9 mouse cellular contexts compared by ENCODE assay signal in genomic region chr1:37719761-37720640, GRCm38 (mm10). TPM values are rescaled to one million over a fixed set of nuclear protein-coding genes. Genes with fewer than 3 reads are reported as not detected.
DNase-seq lines count a peak whose midpoint lies in the region; ATAC-seq and TF ChIP-seq lines count a peak whose summit lies in the region.
"Had no signal": no experiment of that assay in that cellular context is flagged by ENCODE, and none has a peak within 500 bp of the region (broad histone marks: within the 10 kb centered on the region; RNA-seq: fewer than 3 reads in every experiment).

Gene 2010300C02Rik (minus strand): TSS chr1:37720085.

- H3K27me3 ChIP-seq in kidney, embryonic 15.5 days, result peaks cover 21% of the 10 kb centered on the region
- peaks cover 10% of the 10 kb centered on the region for H3K27me3 ChIP-seq in limb, embryonic 15.5 days
- no peaks in the 10 kb centered on the region for H3K27me3 ChIP-seq in midbrain, embryonic 14.5 days (ENCODE audit: control insufficient read depth, insufficient read depth, low read length)
- H3K27me3 ChIP-seq in stomach, embryonic 16.5 days (ENCODE audit: control insufficient read depth, insufficient read depth, low read length), result no peaks in the 10 kb centered on the region; the same call in 1 of the 2 replicates

- H3K4me2 ChIP-seq in kidney, embryonic 15.5 days, result peak within 1 kb of the TSS; percentile 96
- H3K4me2 ChIP-seq in limb, embryonic 15.5 days, result peak within 1 kb of the TSS; percentile 99
- H3K4me2 ChIP-seq in midbrain, embryonic 14.5 days (ENCODE audit: low read length), result peak within 1 kb of the TSS; percentile 89
- H3K4me2 ChIP-seq in stomach, embryonic 16.5 days (ENCODE audit: low read depth, low read length), result peak within 1 kb of the TSS; percentile 95

- DNase-seq in gastrocnemius, adult 2 months, result peak; percentile 56
- no peak for DNase-seq in gastrocnemius, adult 18-20 months (ENCODE audit: low spot score)
- DNase-seq in midbrain, embryonic 14.5 days, result peak; percentile 84

- H3K4me3 ChIP-seq in gastrocnemius, adult 2 months, result peak within 1 kb of the TSS; percentile 76
- peak within 1 kb of the TSS; percentile 100 for H3K4me3 ChIP-seq in cortical plate, adult 2 months (ENCODE audit: insufficient read depth, low read length)
- peak within 1 kb of the TSS; percentile 63 for H3K4me3 ChIP-seq in kidney, embryonic 15.5 days (replicated peaks)
- peak within 1 kb of the TSS; percentile 65 for H3K4me3 ChIP-seq in limb, embryonic 15.5 days
- H3K4me3 ChIP-seq in midbrain, embryonic 14.5 days (replicated peaks; ENCODE audit: low read depth, low read length), result peak within 1 kb of the TSS; percentile 54
- peak within 1 kb of the TSS; percentile 66 for H3K4me3 ChIP-seq in stomach, embryonic 16.5 days (replicated peaks; ENCODE audit: low read length)
- H3K4me3 ChIP-seq: myocyte had no signal

- H3K36me3 ChIP-seq in kidney, embryonic 15.5 days, result no peaks in the 10 kb centered on the region
- no peaks in the 10 kb centered on the region for H3K36me3 ChIP-seq in limb, embryonic 15.5 days
- H3K36me3 ChIP-seq in midbrain, embryonic 14.5 days (ENCODE audit: control insufficient read depth, insufficient read depth, low read length), result no peaks in the 10 kb centered on the region
- H3K36me3 ChIP-seq in stomach, embryonic 16.5 days (ENCODE audit: control insufficient read depth, insufficient read depth, low read length), result no peaks in the 10 kb centered on the region

- H3K27ac ChIP-seq in gastrocnemius, adult 2 months, result no peak within 1 kb of the TSS
- H3K27ac ChIP-seq in cortical plate, adult 2 months (ENCODE audit: insufficient read depth, low read length), result peak within 1 kb of the TSS; percentile 99
- no peak within 1 kb of the TSS for H3K27ac ChIP-seq in kidney, embryonic 15.5 days
- no peak within 1 kb of the TSS for H3K27ac ChIP-seq in limb, embryonic 15.5 days
- no peak within 1 kb of the TSS for H3K27ac ChIP-seq in midbrain, embryonic 14.5 days (replicated peaks; ENCODE audit: low read depth, low read length)
- H3K27ac ChIP-seq in stomach, embryonic 16.5 days (ENCODE audit: low read length), result peak within 1 kb of the TSS; percentile 72

- peaks cover 2% of the 10 kb centered on the region for H3K4me1 ChIP-seq in cortical plate, adult 2 months (ENCODE audit: control insufficient read depth, insufficient read depth, low read length)
- H3K4me1 ChIP-seq in kidney, embryonic 15.5 days, result peaks cover 12% of the 10 kb centered on the region
- H3K4me1 ChIP-seq in limb, embryonic 15.5 days, result peaks cover 16% of the 10 kb centered on the region
- peaks cover 8% of the 10 kb centered on the region; the same call in 1 of the 2 replicates for H3K4me1 ChIP-seq in midbrain, embryonic 14.5 days (ENCODE audit: control insufficient read depth, insufficient read depth, low read length)
- H3K4me1 ChIP-seq in stomach, embryonic 16.5 days (ENCODE audit: control insufficient read depth, insufficient read depth, low read length), result peaks cover 7% of the 10 kb centered on the region; the same call in 1 of the 2 replicates

- WGBS in kidney, embryonic 15.5 days, result under 1% methylated on average over 55 of the region's 69 CpGs
- WGBS in limb, embryonic 15.5 days, result under 1% methylated on average over 47 of the region's 69 CpGs
- WGBS in midbrain, embryonic 14.5 days, result 1% methylated on average over 58 of the region's 69 CpGs
- under 1% methylated on average over 61 of the region's 69 CpGs for WGBS in stomach, embryonic 16.5 days

- H3K9me3 ChIP-seq in kidney, embryonic 15.5 days (replicated peaks), result no peaks in the 10 kb centered on the region
- no peaks in the 10 kb centered on the region for H3K9me3 ChIP-seq in limb, embryonic 15.5 days
- no peaks in the 10 kb centered on the region for H3K9me3 ChIP-seq in midbrain, embryonic 14.5 days (ENCODE audit: control insufficient read depth, low read length)
- H3K9me3 ChIP-seq in stomach, embryonic 16.5 days (replicated peaks; ENCODE audit: control insufficient read depth, low read length), result no peaks in the 10 kb centered on the region

- peak; percentile 5; the same call in 1 of the 2 replicates for TF ChIP-seq POLR2A in cortical plate, adult 2 months (IDR thresholded peaks at IDR 0.05; ENCODE audit: extremely low read depth, insufficient read depth, low read length)

- peak within 1 kb of the TSS; percentile 55 for H3K9ac ChIP-seq in kidney, embryonic 15.5 days
- H3K9ac ChIP-seq in limb, embryonic 15.5 days, result peak within 1 kb of the TSS; percentile 52
- peak within 1 kb of the TSS; percentile 54 for H3K9ac ChIP-seq in midbrain, embryonic 14.5 days (replicated peaks; ENCODE audit: low read length)
- peak within 1 kb of the TSS; percentile 82 for H3K9ac ChIP-seq in stomach, embryonic 16.5 days (ENCODE audit: low read length)

- TF ChIP-seq CTCF in gastrocnemius, adult 2 months (IDR thresholded peaks at IDR 0.05), result peak; percentile 26; the same call in 1 of the 2 replicates
- TF ChIP-seq CTCF in cortical plate, adult 2 months (IDR thresholded peaks at IDR 0.05; ENCODE audit: extremely low read depth, insufficient read depth, low read length), result peak; percentile 23; the same call in 1 of the 2 replicates

- ATAC-seq in granulocyte monocyte progenitor cell, adult 5-6 weeks (replicated peaks; ENCODE audit: poor library complexity, severe bottlenecking), result peak; percentile 78
- peak; percentile 92 for ATAC-seq in kidney, embryonic 15.5 days (replicated peaks; ENCODE audit: low FRiP score)
- peak; percentile 74 for ATAC-seq in limb, embryonic 15.5 days (ENCODE audit: insufficient number of reproducible peaks, low FRiP score, low TSS enrichment, low read depth)
- peak; percentile 80 for ATAC-seq in midbrain, embryonic 14.5 days (ENCODE audit: low FRiP score, low TSS enrichment)
- peak; percentile 86 for ATAC-seq in stomach, embryonic 16.5 days (ENCODE audit: insufficient read depth, low FRiP score)

- intact Hi-C loops in gastrocnemius, adult 2 months (cut with DNase I), result no loop called here

RNA-seq across cellular contexts. Expression of gene 2010300C02Rik, which starts in this region (rescaled TPM):
- under 1 TPM; 0.22 to 0.31 TPM for total RNA-seq in gastrocnemius, adult 2 months (2021)
- under 1 TPM; 0.57 to 0.59 TPM for total RNA-seq in gastrocnemius, adult 18-20 months (2021)
- polyA plus RNA-seq in cortical plate, adult 2 months (2012; rRNA removed), result 142 and 171 TPM in 2 replicates
- total RNA-seq in granulocyte monocyte progenitor cell, adult 5-6 weeks (2014; fragmentation: Nextera tagmentation), result not detected in 2 replicates
- 0.13 TPM in 1 of 2 replicates, not detected in the other for total RNA-seq in granulocyte monocyte progenitor cell, adult 5-6 weeks (2017)
- 2.2 and 2.3 TPM in 2 replicates for polyA plus RNA-seq in kidney, embryonic 15.5 days (2015; fragmentation: Nextera tagmentation; extraction: Ambion mirVana)
- 3.4 and 3.9 TPM in 2 replicates for polyA plus RNA-seq in limb, embryonic 15.5 days (2015; fragmentation: Nextera tagmentation; extraction: Ambion mirVana)
- 1.3 and 1.9 TPM in 2 replicates for polyA plus RNA-seq in midbrain, embryonic 14.5 days (2014; fragmentation: Nextera tagmentation; extraction: Ambion mirVana)
- 10.3 and 11.9 TPM in 2 replicates for polyA plus RNA-seq in stomach, embryonic 16.5 days (2015; fragmentation: Nextera tagmentation; extraction: Ambion mirVana)
- polyA plus RNA-seq: myocyte had no signal

Comparison
In these comparisons a context has a peak if more than half of its experiments do, and no peak if none do; other contexts are left out.
1. RNA of gene 2010300C02Rik (polyA plus RNA-seq): 142 to 171 TPM in cortical plate, adult 2 months; 10.3 to 11.9 TPM in stomach, embryonic 16.5 days, 3.4 to 3.9 TPM in limb, embryonic 15.5 days, 2.2 to 2.3 TPM in kidney, embryonic 15.5 days and 1.3 to 1.9 TPM in midbrain, embryonic 14.5 days; every median in the first group is over 10 times any median in the second.
2. Peak in DNase-seq and H3K4me3 ChIP-seq in gastrocnemius, adult 2 months; RNA of the gene not detected or under 1 TPM.
3. Peak in ATAC-seq in granulocyte monocyte progenitor cell, adult 5-6 weeks; RNA of the gene not detected or under 1 TPM.
4. H3K27ac ChIP-seq: peak in cortical plate, adult 2 months (single experiment) and stomach, embryonic 16.5 days (single experiment); none in gastrocnemius, adult 2 months (single experiment), kidney, embryonic 15.5 days (single experiment), limb, embryonic 15.5 days (single experiment) and midbrain, embryonic 14.5 days (single experiment).
5. Peak in every context shown above with its lines, with median percentiles within 50 percentile points of each other: H3K4me3 ChIP-seq, ATAC-seq, H3K4me2 ChIP-seq and H3K9ac ChIP-seq.